ENCODE assay signal across 9 mouse cellular contexts in the genomic region with DNA sequence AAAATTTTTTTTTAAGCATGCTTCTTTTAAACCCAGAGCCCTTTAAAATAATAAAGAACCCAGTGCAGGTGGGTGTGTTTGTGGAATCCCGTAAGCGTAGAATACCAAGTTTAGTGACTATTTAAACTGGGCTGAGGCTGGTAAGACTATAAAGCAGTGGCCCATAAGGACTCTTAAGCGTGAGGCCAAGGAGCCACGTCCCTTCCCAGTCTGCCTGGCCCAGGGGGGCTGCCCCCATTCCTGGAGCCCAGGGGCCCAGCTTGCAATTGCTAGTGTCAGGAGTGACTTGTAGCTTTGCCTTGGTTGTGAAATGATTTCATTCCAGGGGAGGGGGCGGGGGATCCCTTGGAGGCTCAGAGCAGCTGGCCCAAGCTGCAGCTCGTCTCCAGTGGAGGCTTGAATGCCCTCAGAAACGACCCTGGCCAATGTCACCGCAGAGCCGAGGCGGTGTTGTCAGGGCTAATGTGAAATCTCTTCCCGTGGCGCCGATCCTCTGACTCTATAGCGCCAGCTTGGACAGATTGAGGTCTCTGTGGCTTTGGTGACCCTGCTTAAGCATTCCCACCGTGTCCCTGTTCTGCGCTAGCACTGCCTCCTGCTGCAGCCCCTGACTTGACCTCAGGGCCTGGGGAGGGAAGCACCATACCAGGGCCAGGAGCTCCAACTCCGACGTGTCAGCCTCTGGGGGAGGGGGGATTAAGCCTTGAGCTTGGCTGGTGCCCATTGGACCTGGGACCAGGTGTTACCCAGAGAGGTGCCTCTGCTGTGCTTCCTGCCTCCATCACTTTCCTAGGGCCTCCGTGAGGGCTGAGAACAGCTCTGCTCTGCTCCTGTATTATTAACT. TPM values are rescaled to one million over a fixed set of nuclear protein-coding genes. Genes with fewer than 3 reads are reported as not detected.
DNase-seq lines count a peak whose midpoint lies in the region; ATAC-seq lines count a peak whose summit lies in the region.
"Had no signal": no experiment of that assay in that cellular context is flagged by ENCODE, and none has a peak within 500 bp of the region (broad histone marks: within the 10 kb centered on the region; RNA-seq: fewer than 3 reads in every experiment).

No protein-coding gene starts in this region.

- H3K27ac ChIP-seq in heart, embryonic 10.5 days: peak overlapping the region; percentile 87
- H3K27ac ChIP-seq in embryonic facial prominence, embryonic 11.5 days (replicated peaks; ENCODE audit: low read depth, low read length): no peak overlapping the region
- peak overlapping the region; percentile 86 for H3K27ac ChIP-seq in hindbrain, embryonic 15.5 days (replicated peaks)
- peak overlapping the region; percentile 83 for H3K27ac ChIP-seq in midbrain, embryonic 16.5 days (ENCODE audit: low read length)

- H3K4me3 ChIP-seq in heart, embryonic 10.5 days: peak overlapping the region; percentile 15; the same call in 1 of the 2 replicates
- no peak overlapping the region for H3K4me3 ChIP-seq in embryonic facial prominence, embryonic 11.5 days (ENCODE audit: low read depth, low read length)
- no peak overlapping the region for H3K4me3 ChIP-seq in hindbrain, embryonic 15.5 days
- H3K4me3 ChIP-seq in midbrain, embryonic 16.5 days (ENCODE audit: low read depth, low read length): no peak overlapping the region
- H3K4me3 ChIP-seq: myocyte had no signal

- H3K4me1 ChIP-seq in heart, embryonic 10.5 days: peaks cover 78% of the 10 kb centered on the region
- H3K4me1 ChIP-seq in embryonic facial prominence, embryonic 11.5 days (ENCODE audit: control insufficient read depth, insufficient read depth, low read length): peaks cover 26% of the 10 kb centered on the region
- peaks cover 61% of the 10 kb centered on the region for H3K4me1 ChIP-seq in hindbrain, embryonic 15.5 days (replicated peaks)
- H3K4me1 ChIP-seq in midbrain, embryonic 16.5 days (ENCODE audit: control insufficient read depth, insufficient read depth, low read length): peaks cover 45% of the 10 kb centered on the region

- no peak for DNase-seq in heart, embryonic 10.5 days (ENCODE audit: low spot score)
- DNase-seq in heart, adult 8-10 months (ENCODE audit: low spot score): no peak
- DNase-seq in embryonic facial prominence, embryonic 11.5 days (ENCODE audit: low spot score): peak; percentile 46
- no peak for DNase-seq in B cell, adult 2 months
- no peak for DNase-seq in urinary bladder, adult 2 months (ENCODE audit: low spot score)
- no peak for DNase-seq in thymus, postnatal 0 days (ENCODE audit: low spot score)

- no peak overlapping the region for H3K4me2 ChIP-seq in embryonic facial prominence, embryonic 11.5 days (ENCODE audit: low read depth, low read length)
- no peak overlapping the region for H3K4me2 ChIP-seq in hindbrain, embryonic 15.5 days
- H3K4me2 ChIP-seq in midbrain, embryonic 16.5 days (ENCODE audit: low read length): peak overlapping the region; percentile 15; the same call in 1 of the 2 replicates

- no peak for ATAC-seq in embryonic facial prominence, embryonic 11.5 days (replicated peaks; ENCODE audit: insufficient number of reproducible peaks, low FRiP score, low TSS enrichment, low read depth)
- peak; percentile 12; the same call in 1 of the 2 replicates for ATAC-seq in hindbrain, embryonic 15.5 days (ENCODE audit: low FRiP score, low read depth)
- no peak for ATAC-seq in midbrain, embryonic 16.5 days

- H3K36me3 ChIP-seq in heart, embryonic 10.5 days: peaks cover 37% of the 10 kb centered on the region
- peaks cover 6% of the 10 kb centered on the region; the same call in 1 of the 2 replicates for H3K36me3 ChIP-seq in embryonic facial prominence, embryonic 11.5 days (replicated peaks; ENCODE audit: control insufficient read depth, insufficient read depth, low read depth, low read length)
- H3K36me3 ChIP-seq in hindbrain, embryonic 15.5 days: peaks cover 2% of the 10 kb centered on the region; the same call in 1 of the 2 replicates
- H3K36me3 ChIP-seq in midbrain, embryonic 16.5 days (ENCODE audit: control insufficient read depth, insufficient read depth, low read length): peaks cover 4% of the 10 kb centered on the region; the same call in 1 of the 2 replicates

- WGBS in heart, embryonic 10.5 days: 19% methylated on average over 19 of the region's 19 CpGs
- 19% methylated on average over 19 of the region's 19 CpGs for WGBS in embryonic facial prominence, embryonic 11.5 days
- WGBS in hindbrain, embryonic 15.5 days: 14% methylated on average over 19 of the region's 19 CpGs
- WGBS in midbrain, embryonic 16.5 days: 13% methylated on average over 19 of the region's 19 CpGs

- H3K27me3 ChIP-seq in heart, embryonic 10.5 days (ENCODE audit: insufficient read depth, poor library complexity, severe bottlenecking): no peaks in the 10 kb centered on the region
- no peaks in the 10 kb centered on the region for H3K27me3 ChIP-seq in embryonic facial prominence, embryonic 11.5 days (ENCODE audit: control insufficient read depth, insufficient read depth, low read length)
- no peaks in the 10 kb centered on the region for H3K27me3 ChIP-seq in hindbrain, embryonic 15.5 days
- H3K27me3 ChIP-seq in midbrain, embryonic 16.5 days (ENCODE audit: control insufficient read depth, insufficient read depth, low read depth, low read length): no peaks in the 10 kb centered on the region

- no peaks in the 10 kb centered on the region for H3K9me3 ChIP-seq in heart, embryonic 10.5 days
- H3K9me3 ChIP-seq in embryonic facial prominence, embryonic 11.5 days (replicated peaks; ENCODE audit: control insufficient read depth, low read length): no peaks in the 10 kb centered on the region
- H3K9me3 ChIP-seq in hindbrain, embryonic 15.5 days: no peaks in the 10 kb centered on the region
- H3K9me3 ChIP-seq in midbrain, embryonic 16.5 days (replicated peaks; ENCODE audit: control insufficient read depth, low read length, poor library complexity, severe bottlenecking): no peaks in the 10 kb centered on the region

- H3K9ac ChIP-seq in embryonic facial prominence, embryonic 11.5 days (replicated peaks; ENCODE audit: low read length): peak overlapping the region; percentile 18; the same call in 1 of the 2 replicates
- peak overlapping the region; percentile 11; the same call in 1 of the 2 replicates for H3K9ac ChIP-seq in hindbrain, embryonic 15.5 days
- peak overlapping the region; percentile 40 for H3K9ac ChIP-seq in midbrain, embryonic 16.5 days (ENCODE audit: low read depth, low read length)

RNA-seq across cellular contexts. Expression of a gene that starts 13.4 kb away (rescaled TPM):
- polyA plus RNA-seq in heart, embryonic 10.5 days (2016; fragmentation: Nextera tagmentation; extraction: Ambion mirVana): 0.39 and 1.3 TPM in 2 replicates
- not detected for total RNA-seq in heart, adult 8-10 months (2022)
- 1.1 and 2.0 TPM in 2 replicates for polyA plus RNA-seq in embryonic facial prominence, embryonic 11.5 days (2014; fragmentation: Nextera tagmentation; extraction: Ambion mirVana)
- polyA plus RNA-seq in hindbrain, embryonic 15.5 days (2015; fragmentation: Nextera tagmentation; extraction: Ambion mirVana): 3.0 and 4.5 TPM in 2 replicates
- polyA plus RNA-seq in midbrain, embryonic 16.5 days (2015; fragmentation: Nextera tagmentation; extraction: Ambion mirVana): 3.8 and 4.1 TPM in 2 replicates
- 1.5 and 2.1 TPM in 2 replicates for polyA plus RNA-seq in urinary bladder, adult 2 months (2012; rRNA removed)
- 0.86 and 1.1 TPM in 2 replicates for polyA plus RNA-seq in thymus, postnatal 0 days (2015; fragmentation: Nextera tagmentation; extraction: Ambion mirVana)

RNA-seq across cellular contexts. Expression of a gene that starts 13.8 kb away (rescaled TPM):
- polyA plus RNA-seq in heart, embryonic 10.5 days (2016; fragmentation: Nextera tagmentation; extraction: Ambion mirVana): 0.09 and 0.18 TPM in 2 replicates
- not detected for total RNA-seq in heart, adult 8-10 months (2022)
- polyA plus RNA-seq in embryonic facial prominence, embryonic 11.5 days (2014; fragmentation: Nextera tagmentation; extraction: Ambion mirVana): 0.18 and 0.48 TPM in 2 replicates
- polyA plus RNA-seq in hindbrain, embryonic 15.5 days (2015; fragmentation: Nextera tagmentation; extraction: Ambion mirVana): 1.6 and 2.7 TPM in 2 replicates
- 1.5 and 2.0 TPM in 2 replicates for polyA plus RNA-seq in midbrain, embryonic 16.5 days (2015; fragmentation: Nextera tagmentation; extraction: Ambion mirVana)
- 0.15 and 0.36 TPM in 2 replicates for polyA plus RNA-seq in urinary bladder, adult 2 months (2012; rRNA removed)
- not detected in 2 replicates for polyA plus RNA-seq in thymus, postnatal 0 days (2015; fragmentation: Nextera tagmentation; extraction: Ambion mirVana)

RNA-seq across cellular contexts. Expression of a gene that starts 42.1 kb away (rescaled TPM):
- polyA plus RNA-seq in heart, embryonic 10.5 days (2016; fragmentation: Nextera tagmentation; extraction: Ambion mirVana): 2.5 and 3.4 TPM in 2 replicates
- 10 to 100 TPM; 14.8 to 21.8 (median 16.3) TPM for total RNA-seq in heart, adult 8-10 months (2022)
- 1.8 and 1.9 TPM in 2 replicates for polyA plus RNA-seq in embryonic facial prominence, embryonic 11.5 days (2014; fragmentation: Nextera tagmentation; extraction: Ambion mirVana)
- 1.8 and 2.2 TPM in 2 replicates for polyA plus RNA-seq in hindbrain, embryonic 15.5 days (2015; fragmentation: Nextera tagmentation; extraction: Ambion mirVana)
- 2.8 TPM in 2 replicates for polyA plus RNA-seq in midbrain, embryonic 16.5 days (2015; fragmentation: Nextera tagmentation; extraction: Ambion mirVana)
- 23.8 and 24.2 TPM in 2 replicates for polyA plus RNA-seq in urinary bladder, adult 2 months (2012; rRNA removed)
- polyA plus RNA-seq in thymus, postnatal 0 days (2015; fragmentation: Nextera tagmentation; extraction: Ambion mirVana): 2.2 and 2.6 TPM in 2 replicates
